Mouse (Mus musculus) forebrain, embryonic 15.5 days (tissue): ENCODE measurements around the gene Fmod. TPM values are rescaled to one million over a fixed set of nuclear protein-coding genes. Genes with fewer than 3 reads are reported as not detected.
A peak's percentile ranks its signal among the peaks of the same experiment; 100 is the strongest.

Experiments used
- ATAC-seq: fragments of 200-750 bp; cut with Nextera tagmentation; replicated peaks from 2 replicates; pipeline ENCODE4 v1.8.0; 2017; ENCODE audit warnings: mild to moderate bottlenecking, moderate TSS enrichment, moderate library complexity
- H3K27ac ChIP-seq: fragments of 300-500 bp; sonication (generic); replicated peaks from 2 replicates; pipeline ENCODE4 v1.5.1; 2015; ENCODE audit warnings: mild to moderate bottlenecking, inconsistent platforms
- H3K27me3 ChIP-seq: fragments of 300-500 bp; sonication (generic); 2 replicates; pipeline ENCODE4 v1.6.1; 2015; ENCODE audit warnings: inconsistent platforms
- H3K36me3 ChIP-seq: fragments of 300-500 bp; sonication (generic); 2 replicates; pipeline ENCODE4 v1.6.1; 2015; ENCODE audit warnings: mild to moderate bottlenecking, inconsistent platforms
- H3K4me1 ChIP-seq: fragments of 300-500 bp; sonication (generic); 2 replicates; pipeline ENCODE4 v1.6.1; 2015; ENCODE audit warnings: inconsistent platforms
- H3K4me2 ChIP-seq: fragments of 300-500 bp; sonication (generic); replicated peaks from 2 replicates; pipeline ENCODE4 v1.6.1; 2015; ENCODE audit warnings: mild to moderate bottlenecking, inconsistent platforms
- H3K4me3 ChIP-seq: fragments of 300-500 bp; sonication (generic); 2 replicates; pipeline ENCODE4 v1.5.1; 2015; ENCODE audit warnings: mild to moderate bottlenecking, inconsistent platforms
- H3K9ac ChIP-seq: fragments of 300-500 bp; sonication (generic); replicated peaks from 2 replicates; pipeline ENCODE4 v1.6.1; 2015; ENCODE audit warnings: mild to moderate bottlenecking, inconsistent platforms
- H3K9me3 ChIP-seq: fragments of 300-500 bp; sonication (generic); 2 replicates; pipeline ENCODE4 v1.6.1; 2016; ENCODE audit warnings: inconsistent platforms
- whole genome bisulfite sequencing: fragments of 180-500 bp; shearing (Covaris S2); methylation state at CpG from one replicate; pipeline ENCODE4 v1.1.7; 2015; ENCODE audit warnings: mixed read lengths; 5-methylcytosine and 5-hydroxymethylcytosine counted together
- polyA plus RNA-seq: library from polyadenylated mRNA; unstranded; fragments of >200 nt; fragmentation: Nextera tagmentation; extraction: Ambion mirVana; gene quantifications from 2 replicates; pipeline ENCODE4 v1.2.1, GENCODE M21; 2015

The Fmod gene
- polyA plus RNA-seq, 1 experiment from 2014 or later, result 4.2 TPM

- no peak for ATAC-seq
- H3K4me1 ChIP-seq, result peaks cover 65% of the 10 kb centered on the region
- H3K9me3 ChIP-seq, result no peaks in the 10 kb centered on the region
- no peak overlapping the region for H3K9ac ChIP-seq
- H3K36me3 ChIP-seq, result no peaks in the 10 kb centered on the region
- WGBS, result 10% methylated on average over 8 of the region's 8 CpGs
- no peaks in the 10 kb centered on the region for H3K27me3 ChIP-seq
- H3K4me3 ChIP-seq, result no peak overlapping the region
- H3K27ac ChIP-seq, result peak overlapping the region; percentile 16; the same call in 1 of the 2 replicates
- H3K4me2 ChIP-seq, result no peak overlapping the region
Observed at GRCm38 (mm10) chr1:134067143-134067619, 30.1 kb downstream of the Fmod start.

GRCm38 (mm10) chr1:134070099-134070669 is 33.1 kb downstream of the Fmod start:
- Histone ChIP-seq H3K36me3 (peaks cover 4% of the 10 kb centered on the region; the same call in 1 of the 2 replicates), H3K27me3 (no peaks in the 10 kb centered on the region), H3K27ac (peak overlapping the region; percentile 89), H3K4me2 (no peak overlapping the region), H3K4me3 (no peak overlapping the region), H3K9ac (no peak overlapping the region), H3K9me3 (no peaks in the 10 kb centered on the region), H3K4me1 (peaks cover 53% of the 10 kb centered on the region)
- no peak for ATAC-seq
- 43% methylated on average over 8 of the region's 8 CpGs for WGBS

DNA sequence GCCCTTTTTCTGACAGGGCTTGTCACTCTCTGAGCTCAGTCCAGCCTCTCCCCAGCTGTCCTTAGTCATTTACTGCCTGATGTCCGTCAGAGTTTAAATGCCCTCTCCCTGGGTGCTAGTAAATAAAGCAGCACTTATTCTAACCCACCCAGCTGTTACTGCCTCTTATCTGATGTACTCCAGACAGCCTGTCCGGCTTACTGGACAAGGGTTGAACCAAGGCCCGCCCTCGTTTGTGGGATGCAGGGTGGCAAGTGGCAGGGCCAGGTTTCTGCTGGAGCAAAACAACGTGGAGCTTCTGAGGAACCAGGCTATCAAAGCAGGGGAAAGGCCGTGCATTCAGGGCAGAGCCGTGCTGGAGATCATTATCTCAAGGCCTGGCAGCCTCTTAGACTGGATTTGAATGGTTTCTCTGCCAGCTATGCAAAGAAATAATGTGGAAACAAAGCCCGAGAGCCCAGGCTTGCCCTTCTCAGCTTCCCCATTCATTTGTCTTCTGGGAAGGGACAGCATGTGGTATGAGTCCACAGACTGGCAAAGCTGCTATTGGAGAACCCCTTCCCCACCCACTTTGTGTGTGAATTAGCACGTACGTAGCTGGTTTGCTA is 34.5 kb downstream of the Fmod start:
- Histone ChIP-seq H3K27ac (peak overlapping the region; percentile 89), H3K9ac (no peak overlapping the region), H3K27me3 (no peaks in the 10 kb centered on the region), H3K4me2 (no peak overlapping the region), H3K36me3 (peaks cover 4% of the 10 kb centered on the region; the same call in 1 of the 2 replicates), H3K4me1 (peaks cover 61% of the 10 kb centered on the region), H3K9me3 (no peaks in the 10 kb centered on the region), H3K4me3 (no peak overlapping the region)
- WGBS, result 7% methylated on average over 10 of the region's 10 CpGs
- peak; percentile 57 for ATAC-seq

- peak overlapping the region; percentile 46; the same call in 1 of the 2 replicates for H3K27ac ChIP-seq
- no peak overlapping the region for H3K4me2 ChIP-seq
- no peaks in the 10 kb centered on the region for H3K9me3 ChIP-seq
- H3K36me3 ChIP-seq, result peaks cover 4% of the 10 kb centered on the region; the same call in 1 of the 2 replicates
- H3K4me3 ChIP-seq, result no peak overlapping the region
- ATAC-seq, result no peak
- no peak overlapping the region for H3K9ac ChIP-seq
- peaks cover 67% of the 10 kb centered on the region for H3K4me1 ChIP-seq
- whole genome bisulfite sequencing, result 85% methylated on average over 6 of the region's 6 CpGs
- H3K27me3 ChIP-seq, result no peaks in the 10 kb centered on the region
Observed at GRCm38 (mm10) chr1:134073061-134073564, 36.1 kb downstream of the Fmod start.

DNA sequence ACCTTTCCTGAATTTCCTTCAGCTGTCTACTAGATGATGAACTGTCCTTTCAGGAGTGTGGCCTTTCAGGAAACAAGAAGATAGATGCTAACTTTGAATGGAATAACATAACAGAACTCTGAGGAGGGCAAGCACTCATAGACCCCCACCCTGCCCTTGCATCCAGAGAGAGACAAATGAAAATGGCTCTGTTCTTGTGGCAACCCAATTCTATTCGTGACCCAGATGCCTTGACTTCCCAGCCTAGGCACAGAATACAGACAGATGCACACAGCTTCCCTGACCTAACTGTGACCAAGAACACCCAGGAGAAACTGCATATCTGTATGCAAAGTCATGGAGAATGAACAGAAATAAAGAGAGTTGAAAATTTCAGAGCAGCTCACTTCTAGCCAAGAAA is 36.6 kb downstream of the Fmod start:
- Histone ChIP-seq H3K4me3 (no peak overlapping the region), H3K27ac (peak overlapping the region; percentile 46; the same call in 1 of the 2 replicates), H3K36me3 (peaks cover 4% of the 10 kb centered on the region; the same call in 1 of the 2 replicates), H3K27me3 (no peaks in the 10 kb centered on the region), H3K4me2 (no peak overlapping the region), H3K4me1 (peaks cover 72% of the 10 kb centered on the region), H3K9ac (no peak overlapping the region), H3K9me3 (no peaks in the 10 kb centered on the region)
- WGBS, result 84% methylated on average over 1 of the region's 1 CpGs
- ATAC-seq, result no peak

- Histone ChIP-seq H3K4me1 (peaks cover 72% of the 10 kb centered on the region), H3K27me3 (no peaks in the 10 kb centered on the region), H3K27ac (0 out of 2 replicates have a peak overlapping the region, but pooled peaks have one; percentile 12), H3K9ac (no peak overlapping the region), H3K9me3 (no peaks in the 10 kb centered on the region), H3K4me2 (no peak overlapping the region), H3K4me3 (no peak overlapping the region), H3K36me3 (peaks cover 4% of the 10 kb centered on the region; the same call in 1 of the 2 replicates)
- WGBS, result 44% methylated on average over 3 of the region's 3 CpGs
- no peak for ATAC-seq
Observed at GRCm38 (mm10) chr1:134074184-134074583, 37.1 kb downstream of the Fmod start.

- no peak overlapping the region for H3K9ac ChIP-seq
- no peaks in the 10 kb centered on the region for H3K9me3 ChIP-seq
- peaks cover 75% of the 10 kb centered on the region for H3K4me1 ChIP-seq
- peaks cover 4% of the 10 kb centered on the region; the same call in 1 of the 2 replicates for H3K36me3 ChIP-seq
- peak overlapping the region; percentile 72 for H3K4me2 ChIP-seq
- H3K27ac ChIP-seq, result 0 out of 2 replicates have a peak overlapping the region, but pooled peaks have one; percentile 12
- WGBS, result 87% methylated on average over 10 of the region's 10 CpGs
- ATAC-seq, result no peak
- no peaks in the 10 kb centered on the region for H3K27me3 ChIP-seq
- H3K4me3 ChIP-seq, result peak overlapping the region; percentile 11; the same call in 1 of the 2 replicates
Observed at GRCm38 (mm10) chr1:134074606-134075005, 37.6 kb downstream of the Fmod start.

DNA sequence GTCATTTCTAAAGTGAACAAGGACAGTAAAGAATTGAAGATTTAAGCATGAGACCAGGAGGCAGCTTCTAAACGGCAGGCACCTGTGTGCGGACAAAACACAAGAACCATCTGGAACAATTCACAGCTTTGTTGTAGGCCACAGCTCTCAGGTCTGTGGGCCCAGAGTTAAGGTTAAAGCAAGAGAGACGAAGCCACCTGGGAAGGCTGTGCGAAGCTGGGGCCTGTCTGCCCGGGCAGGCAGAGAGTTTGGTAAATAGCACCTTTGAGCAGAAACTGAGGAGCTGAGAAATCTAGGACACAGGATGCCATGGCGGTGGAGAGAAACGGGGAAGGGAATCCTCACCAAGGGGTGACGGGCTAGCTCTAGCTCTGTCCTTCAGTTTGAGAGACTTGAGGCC is 38.5 kb downstream of the Fmod start:
- H3K36me3 ChIP-seq, result peaks cover 4% of the 10 kb centered on the region; the same call in 1 of the 2 replicates
- H3K4me1 ChIP-seq, result peaks cover 77% of the 10 kb centered on the region
- no peak for ATAC-seq
- WGBS, result 72% methylated on average over 8 of the region's 8 CpGs
- H3K9ac ChIP-seq, result peak overlapping the region; percentile 35
- peak overlapping the region; percentile 82 for H3K27ac ChIP-seq
- H3K4me3 ChIP-seq, result peak overlapping the region; percentile 91
- no peaks in the 10 kb centered on the region for H3K9me3 ChIP-seq
- H3K4me2 ChIP-seq, result peak overlapping the region; percentile 72
- H3K27me3 ChIP-seq, result no peaks in the 10 kb centered on the region

DNA sequence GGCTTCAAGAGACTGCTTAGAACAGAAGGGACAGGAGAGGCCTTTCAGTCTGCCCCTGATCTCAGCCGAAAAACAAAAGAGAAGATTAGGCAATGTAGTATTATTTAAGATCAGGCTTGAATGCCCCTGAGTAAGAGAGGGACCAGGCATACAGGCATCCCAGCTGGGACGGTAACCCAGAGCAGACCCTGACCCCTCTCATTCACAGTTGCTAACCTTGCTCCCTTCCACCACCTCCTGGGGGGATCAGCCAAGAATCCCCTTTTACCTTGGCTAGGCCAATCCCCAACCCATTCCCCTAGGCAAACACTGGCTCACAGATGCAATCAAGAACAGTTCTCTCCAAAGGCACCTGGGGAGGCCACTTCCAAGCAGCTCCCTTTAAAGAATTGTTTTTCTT is 39.7 kb downstream of the Fmod start:
- Histone ChIP-seq H3K9ac (peak overlapping the region; percentile 35), H3K27me3 (no peaks in the 10 kb centered on the region), H3K4me2 (peak overlapping the region; percentile 72), H3K9me3 (no peaks in the 10 kb centered on the region), H3K27ac (peak overlapping the region; percentile 82), H3K4me1 (peaks cover 64% of the 10 kb centered on the region), H3K4me3 (peak overlapping the region; percentile 91), H3K36me3 (peaks cover 4% of the 10 kb centered on the region; the same call in 1 of the 2 replicates)
- WGBS, result 6% methylated on average over 2 of the region's 2 CpGs
- ATAC-seq, result no peak

DNA sequence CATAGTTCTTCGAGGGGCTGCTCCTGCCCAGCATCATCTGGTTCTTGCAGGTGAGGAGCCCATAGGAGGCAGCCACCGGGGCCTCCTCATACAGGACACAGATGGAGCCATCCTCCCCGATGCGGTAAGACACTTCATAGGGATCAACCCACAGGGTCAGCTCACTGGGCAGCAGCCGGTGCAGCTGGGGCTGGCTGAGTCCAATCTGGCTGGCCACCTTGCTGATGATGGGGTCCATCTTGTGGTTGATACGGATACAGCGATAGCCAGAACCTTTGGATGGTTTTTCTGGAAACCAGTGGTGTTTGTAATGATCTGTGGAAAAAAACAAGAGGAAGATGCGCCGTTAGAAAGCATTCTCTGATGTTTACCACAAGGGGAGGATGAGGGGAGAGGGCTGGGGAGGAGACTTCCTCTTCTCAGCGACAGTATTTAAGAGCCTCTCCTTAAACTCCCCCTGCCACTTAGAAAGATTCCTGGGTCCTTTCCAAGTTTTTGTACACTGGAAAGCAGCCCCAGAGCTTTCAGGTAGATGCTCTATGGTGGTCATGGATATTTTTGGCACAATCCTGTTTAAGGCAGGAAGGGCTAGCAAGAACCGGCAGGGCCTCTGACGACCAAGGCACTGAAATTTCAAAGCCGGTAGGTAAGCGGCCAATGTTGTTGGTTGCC is 40.5 kb downstream of the Fmod start:
- Histone ChIP-seq H3K4me1 (peaks cover 60% of the 10 kb centered on the region), H3K9ac (peak overlapping the region; percentile 93)

GRCm38 (mm10) chr1:134078061-134078795 is 41.2 kb downstream of the Fmod start:
- WGBS, result 4% methylated on average over 19 of the region's 19 CpGs
- peak overlapping the region; percentile 72 for H3K4me2 ChIP-seq
- peaks cover 4% of the 10 kb centered on the region; the same call in 1 of the 2 replicates for H3K36me3 ChIP-seq
- H3K9ac ChIP-seq, result peak overlapping the region; percentile 93
- peaks cover 60% of the 10 kb centered on the region for H3K4me1 ChIP-seq
- peak overlapping the region; percentile 82 for H3K27ac ChIP-seq
- H3K4me3 ChIP-seq, result peak overlapping the region; percentile 91
- no peaks in the 10 kb centered on the region for H3K27me3 ChIP-seq
- H3K9me3 ChIP-seq, result no peaks in the 10 kb centered on the region
- peak; percentile 10 for ATAC-seq

More for the DNA sequence above, 40.5 kb downstream of the Fmod start:
- Histone ChIP-seq H3K27me3 (no peaks in the 10 kb centered on the region), H3K9me3 (no peaks in the 10 kb centered on the region), H3K27ac (peak overlapping the region; percentile 82), H3K4me3 (peak overlapping the region; percentile 91), H3K36me3 (peaks cover 4% of the 10 kb centered on the region; the same call in 1 of the 2 replicates), H3K4me2 (peak overlapping the region; percentile 72)
- 10% methylated on average over 14 of the region's 14 CpGs for WGBS
- ATAC-seq, result no peak
